Mouse (Mus musculus) ES-Bruce4 (cell line): ENCODE data around the gene Zfp689. TPM values are rescaled to one million over a fixed set of nuclear protein-coding genes. Genes with fewer than 3 reads are reported as not detected.

Experiments
- H3K27ac ChIP-seq: 2 replicates; pipeline ENCODE4 v1.5.1; 2012; ENCODE audit warnings: low read length, inconsistent platforms; ENCODE audit not compliant: insufficient read depth
- H3K27me3 ChIP-seq: 2 replicates; pipeline ENCODE4 v1.6.1; 2012; ENCODE audit warnings: mild to moderate bottlenecking, low read length, inconsistent platforms; ENCODE audit not compliant: control insufficient read depth, poor library complexity, insufficient read depth, severe bottlenecking
- H3K36me3 ChIP-seq: 2 replicates; pipeline ENCODE4 v1.6.1; 2012; ENCODE audit warnings: inconsistent platforms, mild to moderate bottlenecking, low read length, moderate library complexity; ENCODE audit not compliant: control insufficient read depth, poor library complexity, insufficient read depth, severe bottlenecking
- H3K4me1 ChIP-seq: one replicate; pipeline ENCODE4 v1.8.1; 2011; ENCODE audit warnings: low read length; ENCODE audit not compliant: control insufficient read depth, insufficient read depth
- H3K4me3 ChIP-seq: 2 replicates; pipeline ENCODE4 v1.5.1; 2011; ENCODE audit warnings: low read depth, mild to moderate bottlenecking, low read length
- H3K9ac ChIP-seq: 2 replicates; pipeline ENCODE4 v1.6.1; 2012; ENCODE audit warnings: low read depth, mild to moderate bottlenecking, inconsistent platforms; ENCODE audit not compliant: poor library complexity, severe bottlenecking
- H3K9me3 ChIP-seq: replicated peaks from 2 replicates; pipeline ENCODE4 v1.6.1; 2012; ENCODE audit warnings: mild to moderate bottlenecking, low read length, inconsistent platforms; ENCODE audit not compliant: control insufficient read depth, poor library complexity, insufficient read depth, severe bottlenecking
- CTCF ChIP-seq: IDR thresholded peaks from one replicate; pipeline ENCODE4 v1.8.1; 2011; ENCODE audit warnings: low read depth, low read length
- EP300 ChIP-seq: IDR thresholded peaks from 2 replicates; pipeline ENCODE4 v1.6.1; 2011; ENCODE audit warnings: low read depth, low read length; ENCODE audit not compliant: insufficient read depth
- POLR2A ChIP-seq: IDR thresholded peaks from one replicate; pipeline ENCODE4 v1.8.1; 2011; ENCODE audit warnings: low read length; ENCODE audit not compliant: insufficient read depth
- polyA plus RNA-seq: library from polyadenylated mRNA; stranded (reverse); fragments of >200 nt; gene quantifications from 2 replicates; pipeline ENCODE4 v1.2.4, GENCODE M21; 2011; ENCODE audit warnings: low read depth; ENCODE audit not compliant: missing spikeins, insufficient read depth, insufficient read length

The Zfp689 gene
- polyA plus RNA-seq, 1 experiment, result 2.7 TPM

GRCm38 (mm10) chr7:127426354-127426753 lies 22.6 kb downstream of the Zfp689 start:
- no peaks in the 10 kb centered on the region for H3K27me3 ChIP-seq
- no peaks in the 10 kb centered on the region for H3K4me1 ChIP-seq
- TF ChIP-seq POLR2A (no peak), CTCF (no peak), EP300 (no peak)
- H3K36me3 ChIP-seq, result no peaks in the 10 kb centered on the region
- H3K9ac ChIP-seq, result no peak overlapping the region
- H3K4me3 ChIP-seq, result no peak overlapping the region
- H3K27ac ChIP-seq, result no peak overlapping the region
- H3K9me3 ChIP-seq, result no peaks in the 10 kb centered on the region

GRCm38 (mm10) chr7:127425911-127426310 lies 23.0 kb downstream of the Zfp689 start:
- Histone ChIP-seq H3K4me1 (no peaks in the 10 kb centered on the region), H3K9ac (no peak overlapping the region), H3K4me3 (no peak overlapping the region), H3K27me3 (no peaks in the 10 kb centered on the region), H3K36me3 (no peaks in the 10 kb centered on the region), H3K27ac (no peak overlapping the region), H3K9me3 (no peaks in the 10 kb centered on the region)
- TF ChIP-seq POLR2A (no peak), CTCF (no peak), EP300 (no peak)

- Histone ChIP-seq H3K4me3 (no peak overlapping the region), H3K27ac (no peak overlapping the region), H3K36me3 (no peaks in the 10 kb centered on the region), H3K9ac (no peak overlapping the region), H3K4me1 (no peaks in the 10 kb centered on the region), H3K27me3 (no peaks in the 10 kb centered on the region), H3K9me3 (no peaks in the 10 kb centered on the region)
- TF ChIP-seq POLR2A (no peak), EP300 (no peak), CTCF (no peak)
These were observed 23.7 kb downstream of the Zfp689 start for GRCm38 (mm10) chr7:127425291-127425690.

GRCm38 (mm10) chr7:127422247-127422646 lies 26.7 kb downstream of the Zfp689 start:
- Histone ChIP-seq H3K27ac (no peak overlapping the region), H3K9me3 (no peaks in the 10 kb centered on the region)

GRCm38 (mm10) chr7:127421388-127422191 lies 27.4 kb downstream of the Zfp689 start, which contains the start of gene Zfp688:
TSS of gene Zfp688 (minus strand) at chr7:127422068.
- H3K4me3 ChIP-seq, result peak within 1 kb of the TSS; percentile 93
- no peaks in the 10 kb centered on the region for H3K27me3 ChIP-seq
- peak within 1 kb of the TSS; percentile 73 for H3K9ac ChIP-seq
- H3K27ac ChIP-seq, result no peak within 1 kb of the TSS
- TF ChIP-seq POLR2A (peak; percentile 78), CTCF (no peak), EP300 (peak; percentile 59; the same call in 1 of the 2 replicates)
- H3K36me3 ChIP-seq, result peaks cover 13% of the 10 kb centered on the region
- H3K4me1 ChIP-seq, result no peaks in the 10 kb centered on the region
- H3K9me3 ChIP-seq, result no peaks in the 10 kb centered on the region

More at GRCm38 (mm10) chr7:127422247-127422646, 26.7 kb downstream of the Zfp689 start:
- no peak overlapping the region for H3K9ac ChIP-seq
- H3K36me3 ChIP-seq, result peaks cover 13% of the 10 kb centered on the region
- peak overlapping the region; percentile 93 for H3K4me3 ChIP-seq
- H3K4me1 ChIP-seq, result no peaks in the 10 kb centered on the region
- H3K27me3 ChIP-seq, result no peaks in the 10 kb centered on the region
- TF ChIP-seq CTCF (no peak), POLR2A (no peak), EP300 (no peak)

GRCm38 (mm10) chr7:127411418-127411817 lies 37.5 kb downstream of the Zfp689 start:
- Histone ChIP-seq H3K4me3 (no peak overlapping the region), H3K9me3 (no peaks in the 10 kb centered on the region), H3K27me3 (no peaks in the 10 kb centered on the region), H3K4me1 (no peaks in the 10 kb centered on the region), H3K36me3 (no peaks in the 10 kb centered on the region), H3K27ac (no peak overlapping the region), H3K9ac (no peak overlapping the region)
- no peak for TF ChIP-seq EP300
- TF ChIP-seq POLR2A, result no peak
- TF ChIP-seq CTCF, result no peak
